ENCODE assay signal across 26 mouse cellular contexts in the genomic region with DNA sequence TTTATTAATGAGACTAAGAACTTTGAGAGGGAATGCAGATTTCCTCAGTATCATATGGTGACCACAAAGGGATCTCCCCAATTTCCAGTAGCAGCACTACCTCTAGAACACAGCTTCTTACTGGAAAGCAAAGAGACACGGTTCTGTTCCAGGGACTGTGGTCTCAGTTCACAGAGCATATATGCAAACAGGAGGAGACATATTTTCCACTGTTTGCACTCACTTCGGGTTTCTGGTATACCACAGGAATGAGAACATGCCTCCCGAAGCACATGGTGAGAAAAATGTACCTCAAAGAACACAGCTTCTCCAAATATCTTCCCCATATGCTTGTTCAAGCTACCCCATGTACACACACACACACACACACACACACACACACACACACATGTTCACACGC.
DNase-seq lines count a peak whose midpoint lies in the region; ATAC-seq and TF ChIP-seq lines count a peak whose summit lies in the region.
"Had no signal": no experiment of that assay in that cellular context is flagged by ENCODE, and none has a peak within 500 bp of the region (broad histone marks: within the 10 kb centered on the region; RNA-seq: fewer than 3 reads in every experiment).

No protein-coding gene starts in this region.

- H3K4me1 ChIP-seq in embryonic facial prominence, embryonic 14.5 days (ENCODE audit: control insufficient read depth, insufficient read depth, low read length), result 0 out of 2 replicates have a peak, but pooled peaks cover 5% of the 10 kb centered on the region
- H3K4me1 ChIP-seq in hindbrain, postnatal 0 days (ENCODE audit: insufficient read depth, low read length), result no peaks in the 10 kb centered on the region
- H3K4me1 ChIP-seq: forebrain, embryonic 13.5 days; hindbrain, embryonic 10.5 days; hindbrain, embryonic 13.5 days had no signal

- H3K27ac ChIP-seq in embryonic facial prominence, embryonic 14.5 days (replicated peaks; ENCODE audit: low read depth, low read length), result no peak overlapping the region
- no peak overlapping the region for H3K27ac ChIP-seq in hindbrain, postnatal 0 days
- H3K27ac ChIP-seq: forebrain, embryonic 13.5 days; hindbrain, embryonic 10.5 days; hindbrain, embryonic 13.5 days had no signal

- no peaks in the 10 kb centered on the region for H3K9me3 ChIP-seq in embryonic facial prominence, embryonic 14.5 days (ENCODE audit: control insufficient read depth, low read length)
- H3K9me3 ChIP-seq in hindbrain, postnatal 0 days (ENCODE audit: low read length), result no peaks in the 10 kb centered on the region
- H3K9me3 ChIP-seq: forebrain, embryonic 13.5 days; hindbrain, embryonic 10.5 days; hindbrain, embryonic 13.5 days had no signal

- 63% methylated on average over 4 of the region's 4 CpGs for WGBS in embryonic facial prominence, embryonic 14.5 days
- 91% methylated on average over 4 of the region's 4 CpGs for whole genome bisulfite sequencing in hindbrain, postnatal 0 days

- H3K27me3 ChIP-seq in embryonic facial prominence, embryonic 14.5 days (replicated peaks; ENCODE audit: control insufficient read depth, insufficient read depth, low read length), result no peaks in the 10 kb centered on the region
- H3K27me3 ChIP-seq in hindbrain, postnatal 0 days (ENCODE audit: insufficient read depth, low read length), result no peaks in the 10 kb centered on the region
- H3K27me3 ChIP-seq: forebrain, embryonic 13.5 days; hindbrain, embryonic 13.5 days had no signal

- H3K4me2 ChIP-seq in embryonic facial prominence, embryonic 14.5 days (ENCODE audit: low read depth, low read length), result no peak overlapping the region
- H3K4me2 ChIP-seq in hindbrain, postnatal 0 days (ENCODE audit: low read depth, low read length), result no peak overlapping the region
- H3K4me2 ChIP-seq: forebrain, embryonic 13.5 days; heart, embryonic 11.5 days; hindbrain, embryonic 13.5 days had no signal

- H3K4me3 ChIP-seq in embryonic facial prominence, embryonic 14.5 days (ENCODE audit: low read depth, low read length), result no peak overlapping the region
- H3K4me3 ChIP-seq in hindbrain, postnatal 0 days (ENCODE audit: low read length), result no peak overlapping the region
- H3K4me3 ChIP-seq: forebrain, embryonic 13.5 days; hindbrain, embryonic 10.5 days; hindbrain, embryonic 13.5 days had no signal

- peak; percentile 71; the same call in 1 of the 2 replicates for ATAC-seq in embryonic facial prominence, embryonic 14.5 days (ENCODE audit: low read depth)
- no peak for ATAC-seq in megakaryocyte-erythroid progenitor cell, adult 5-6 weeks (replicated peaks; ENCODE audit: low FRiP score, low TSS enrichment, poor library complexity, severe bottlenecking)
- ATAC-seq in hindbrain, postnatal 0 days, result no peak
- ATAC-seq in megakaryocyte progenitor cell, adult 5-6 weeks (replicated peaks; ENCODE audit: poor library complexity), result no peak
- ATAC-seq: forebrain, embryonic 13.5 days; forebrain, embryonic 16.5 days; hindbrain, embryonic 16.5 days; inflammation-experienced regulatory T-cells, adult 6 months; intestine, embryonic 16.5 days had no signal

- H3K36me3 ChIP-seq in embryonic facial prominence, embryonic 14.5 days (ENCODE audit: control insufficient read depth, insufficient read depth, low read length), result no peaks in the 10 kb centered on the region
- no peaks in the 10 kb centered on the region for H3K36me3 ChIP-seq in hindbrain, postnatal 0 days (ENCODE audit: insufficient read depth, low read length)
- H3K36me3 ChIP-seq: hindbrain, embryonic 10.5 days; hindbrain, embryonic 13.5 days had no signal

- H3K9ac ChIP-seq in embryonic facial prominence, embryonic 14.5 days (ENCODE audit: low read depth, low read length), result no peak overlapping the region
- H3K9ac ChIP-seq in hindbrain, postnatal 0 days (replicated peaks; ENCODE audit: low read length), result no peak overlapping the region
- H3K9ac ChIP-seq: forebrain, embryonic 13.5 days; hindbrain, embryonic 13.5 days had no signal

- peak; percentile 46 for DNase-seq in 3T3-L1 (ENCODE audit: low read depth, low spot score)
- peak; percentile 49 for DNase-seq in Muller cell, postnatal 12 days (ENCODE audit: inconsistent ontology term)
- DNase-seq in embryonic facial prominence, embryonic 14.5 days (ENCODE audit: low spot score), result peak; percentile 76
- peak; percentile 49 for DNase-seq in fibroblast of lung, adult 2 months (ENCODE audit: low read depth)
- DNase-seq in hindbrain, postnatal 0 days (ENCODE audit: low spot score), result no peak
- DNase-seq: adrenal gland, adult 2 months; adrenal gland, postnatal 14 days; B cell, adult 2 months; cerebellum, adult 11-12 months; cerebellum, adult 8-10 months; cerebellum, postnatal 10 days; cerebellum, postnatal 36 days; embryo, embryonic 11 days; gastrocnemius, postnatal 14 days; heart, adult 11 months; kidney, adult 18-20 months had no signal

- TF ChIP-seq CTCF in hindbrain, postnatal 0 days (IDR thresholded peaks at IDR 0.05; ENCODE audit: low read depth), result no peak
